Mouse (Mus musculus): Measurements from ENCODE around the gene Actg2. TPM values are rescaled to one million over a fixed set of nuclear protein-coding genes. Genes with fewer than 3 reads are reported as not detected.
"Not testable (repeated sequence)": the region's sequence is repeated elsewhere in the genome, so short reads cannot be mapped to it uniquely, and the experiment has no call there.

Actg2 gene
- 1.4 and 2.2 TPM in 2 replicates for polyA plus RNA-seq (2014; fragmentation: Nextera tagmentation; extraction: Ambion mirVana)

- ATAC-seq (ENCODE audit: low FRiP score) (no peak), DNase-seq (ENCODE audit: low spot score) (peak; percentile 6)
- H3K27ac ChIP-seq (ENCODE audit: low read depth, low read length) = no peak within 1 kb of the TSS
- no peaks in the 10 kb centered on the region for H3K4me1 ChIP-seq (replicated peaks; ENCODE audit: control insufficient read depth, insufficient read depth, low read length)
- H3K27me3 ChIP-seq (ENCODE audit: control insufficient read depth, insufficient read depth, low read length) = no peaks in the 10 kb centered on the region
- no peak within 1 kb of the TSS for H3K4me3 ChIP-seq (ENCODE audit: low read depth, low read length)
- H3K9me3 ChIP-seq (ENCODE audit: control insufficient read depth, low read length) = no peaks in the 10 kb centered on the region
- no peak within 1 kb of the TSS for H3K9ac ChIP-seq (ENCODE audit: low read depth, low read length)
- 59% methylated on average over 12 of the region's 12 CpGs for WGBS
- no peak within 1 kb of the TSS for H3K4me2 ChIP-seq (replicated peaks; ENCODE audit: low read depth, low read length)
- no peaks in the 10 kb centered on the region for H3K36me3 ChIP-seq (ENCODE audit: control insufficient read depth, insufficient read depth, low read length)
These were observed at the start of gene Actg2 for GRCm38 (mm10) chr6:83536028-83536794. TSS of gene Actg2 (minus strand) at chr6:83536265.

DNA sequence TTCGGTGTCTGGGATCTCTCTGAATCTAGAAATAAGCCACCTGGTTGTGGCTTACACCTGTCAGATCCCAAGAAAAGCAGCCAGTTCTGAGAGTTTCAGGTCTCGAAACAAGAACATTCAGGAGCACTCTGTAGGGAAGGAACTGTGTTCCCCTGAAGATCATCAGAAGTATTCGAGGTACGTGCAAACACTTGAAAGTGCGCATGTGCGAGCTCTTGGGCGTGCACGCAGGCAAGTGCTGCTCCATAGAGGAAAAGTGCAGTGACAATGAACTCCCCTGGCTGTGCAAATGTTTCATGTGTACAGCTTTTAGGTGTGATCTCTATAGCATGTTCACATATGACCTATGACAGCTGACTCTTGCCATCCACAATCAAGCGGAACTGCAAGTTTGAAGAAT lies 49.3 kb upstream of the Actg2 start:
- WGBS = 87% methylated on average over 9 of the region's 9 CpGs
- not testable (repeated sequence) for DNase-seq (ENCODE audit: low spot score)

GRCm38 (mm10) chr6:83583591-83583990 lies 47.5 kb upstream of the Actg2 start:
- Histone ChIP-seq H3K9ac (ENCODE audit: low read depth, low read length) (no peak overlapping the region), H3K4me3 (ENCODE audit: low read depth, low read length) (no peak overlapping the region), H3K36me3 (ENCODE audit: control insufficient read depth, insufficient read depth, low read length) (no peaks in the 10 kb centered on the region), H3K27me3 (ENCODE audit: control insufficient read depth, insufficient read depth, low read length) (no peaks in the 10 kb centered on the region), H3K4me2 (replicated peaks; ENCODE audit: low read depth, low read length) (no peak overlapping the region), H3K4me1 (replicated peaks; ENCODE audit: control insufficient read depth, insufficient read depth, low read length) (no peaks in the 10 kb centered on the region), H3K27ac (ENCODE audit: low read depth, low read length) (no peak overlapping the region), H3K9me3 (ENCODE audit: control insufficient read depth, low read length) (no peaks in the 10 kb centered on the region)
- 78% methylated on average over 2 of the region's 2 CpGs for WGBS
- ATAC-seq (ENCODE audit: low FRiP score) (no peak), DNase-seq (ENCODE audit: low spot score) (no peak)

More for the DNA sequence above, 49.3 kb upstream of the Actg2 start:
- not testable (repeated sequence) for ATAC-seq (ENCODE audit: low FRiP score); H3K9me3 ChIP-seq (ENCODE audit: control insufficient read depth, low read length); H3K27ac ChIP-seq (ENCODE audit: low read depth, low read length); H3K4me3 ChIP-seq (ENCODE audit: low read depth, low read length); H3K36me3 ChIP-seq (ENCODE audit: control insufficient read depth, insufficient read depth, low read length); H3K4me1 ChIP-seq (replicated peaks; ENCODE audit: control insufficient read depth, insufficient read depth, low read length); H3K27me3 ChIP-seq (ENCODE audit: control insufficient read depth, insufficient read depth, low read length); H3K4me2 ChIP-seq (replicated peaks; ENCODE audit: low read depth, low read length); H3K9ac ChIP-seq (ENCODE audit: low read depth, low read length)

- DNase-seq (ENCODE audit: low spot score) = peak; percentile 78
- H3K4me3 ChIP-seq (ENCODE audit: low read depth, low read length) = no peak overlapping the region
- ATAC-seq (ENCODE audit: low FRiP score) = peak; percentile 54; the same call in 1 of the 2 replicates
- H3K27me3 ChIP-seq (ENCODE audit: control insufficient read depth, insufficient read depth, low read length) = no peaks in the 10 kb centered on the region
- no peak overlapping the region for H3K4me2 ChIP-seq (replicated peaks; ENCODE audit: low read depth, low read length)
- H3K4me1 ChIP-seq (replicated peaks; ENCODE audit: control insufficient read depth, insufficient read depth, low read length) = no peaks in the 10 kb centered on the region
- H3K27ac ChIP-seq (ENCODE audit: low read depth, low read length) = no peak overlapping the region
- H3K9ac ChIP-seq (ENCODE audit: low read depth, low read length) = no peak overlapping the region
- H3K9me3 ChIP-seq (ENCODE audit: control insufficient read depth, low read length) = no peaks in the 10 kb centered on the region
- no peaks in the 10 kb centered on the region for H3K36me3 ChIP-seq (ENCODE audit: control insufficient read depth, insufficient read depth, low read length)
- WGBS = 2% methylated on average over 6 of the region's 6 CpGs
These were observed 46.8 kb upstream of the Actg2 start for GRCm38 (mm10) chr6:83582938-83583270.

DNA sequence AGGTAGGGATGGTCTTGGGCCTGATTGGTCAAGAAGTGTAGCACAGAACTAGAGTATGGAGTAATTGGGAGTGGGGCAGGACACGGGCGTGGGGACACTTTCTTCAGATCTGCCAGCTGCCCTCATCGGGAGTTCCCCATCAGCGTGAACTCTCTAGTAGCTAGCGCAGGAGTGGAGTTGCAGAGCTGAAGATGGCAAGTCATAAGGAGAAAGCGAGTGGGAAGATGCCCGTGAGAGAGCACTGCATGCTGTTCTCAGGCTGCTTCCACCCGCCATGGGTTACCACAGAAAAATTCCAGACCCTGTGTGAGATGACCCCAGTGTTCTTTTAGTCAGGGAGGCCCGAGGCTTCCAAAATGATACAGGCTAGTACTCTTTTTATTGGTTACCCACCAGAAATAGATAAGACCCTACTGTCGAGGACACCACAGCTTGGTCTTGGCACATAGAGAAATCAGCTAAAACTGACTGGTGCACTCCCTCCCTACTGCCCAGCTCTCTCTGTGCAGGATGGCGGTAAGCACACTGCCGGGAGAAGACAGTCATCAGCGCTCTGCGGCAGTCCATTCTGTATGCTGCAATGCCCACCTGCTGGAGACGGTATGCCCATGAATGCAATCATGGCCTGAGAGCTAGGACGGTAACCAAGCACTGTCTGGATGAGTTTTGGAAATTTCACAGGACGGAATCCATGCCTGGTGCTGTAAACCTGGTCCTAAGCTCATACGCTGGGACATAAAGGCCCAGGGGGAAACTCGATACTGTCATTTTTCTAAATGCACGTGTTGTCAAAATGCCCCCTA lies 46.3 kb upstream of the Actg2 start:
- no peaks in the 10 kb centered on the region for H3K36me3 ChIP-seq (ENCODE audit: control insufficient read depth, insufficient read depth, low read length)
- H3K4me3 ChIP-seq (ENCODE audit: low read depth, low read length) = no peak overlapping the region
- DNase-seq (ENCODE audit: low spot score) (no peak), ATAC-seq (ENCODE audit: low FRiP score) (0 out of 2 replicates have a peak, but pooled peaks have one; percentile 14)
- no peaks in the 10 kb centered on the region for H3K9me3 ChIP-seq (ENCODE audit: control insufficient read depth, low read length)
- H3K27ac ChIP-seq (ENCODE audit: low read depth, low read length) = no peak overlapping the region
- no peak overlapping the region for H3K9ac ChIP-seq (ENCODE audit: low read depth, low read length)
- no peaks in the 10 kb centered on the region for H3K27me3 ChIP-seq (ENCODE audit: control insufficient read depth, insufficient read depth, low read length)
- H3K4me2 ChIP-seq (replicated peaks; ENCODE audit: low read depth, low read length) = no peak overlapping the region
- WGBS = 41% methylated on average over 20 of the region's 20 CpGs
- H3K4me1 ChIP-seq (replicated peaks; ENCODE audit: control insufficient read depth, insufficient read depth, low read length) = no peaks in the 10 kb centered on the region

DNA sequence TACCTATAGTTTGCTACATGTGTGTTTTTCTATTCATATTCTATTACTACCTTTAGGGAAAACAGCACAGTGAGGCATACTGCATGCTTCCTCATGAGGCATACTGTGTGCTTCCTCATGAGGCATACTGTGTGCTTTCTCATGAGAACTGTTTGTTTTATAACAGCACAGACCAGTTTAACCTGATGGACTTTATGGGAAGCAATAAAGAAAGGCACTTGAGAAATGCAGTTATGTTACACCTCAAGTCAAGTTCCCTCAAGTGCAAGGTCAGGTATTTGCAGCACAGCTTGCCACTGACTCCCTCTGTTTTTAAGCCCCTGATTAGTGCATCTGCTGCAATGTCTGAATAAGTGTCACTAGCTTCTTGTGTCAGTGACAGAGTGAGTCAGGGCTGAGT lies 41.5 kb upstream of the Actg2 start:
- no peak overlapping the region for H3K4me3 ChIP-seq (ENCODE audit: low read depth, low read length)
- ATAC-seq (ENCODE audit: low FRiP score) = no peak
- H3K9me3 ChIP-seq (ENCODE audit: control insufficient read depth, low read length) = no peaks in the 10 kb centered on the region
- H3K27me3 ChIP-seq (ENCODE audit: control insufficient read depth, insufficient read depth, low read length) = no peaks in the 10 kb centered on the region
- DNase-seq (ENCODE audit: low spot score) = no peak
- no peak overlapping the region for H3K9ac ChIP-seq (ENCODE audit: low read depth, low read length)
- H3K4me1 ChIP-seq (replicated peaks; ENCODE audit: control insufficient read depth, insufficient read depth, low read length) = no peaks in the 10 kb centered on the region
- H3K36me3 ChIP-seq (ENCODE audit: control insufficient read depth, insufficient read depth, low read length) = no peaks in the 10 kb centered on the region
- no peak overlapping the region for H3K27ac ChIP-seq (ENCODE audit: low read depth, low read length)
- no peak overlapping the region for H3K4me2 ChIP-seq (replicated peaks; ENCODE audit: low read depth, low read length)

DNA sequence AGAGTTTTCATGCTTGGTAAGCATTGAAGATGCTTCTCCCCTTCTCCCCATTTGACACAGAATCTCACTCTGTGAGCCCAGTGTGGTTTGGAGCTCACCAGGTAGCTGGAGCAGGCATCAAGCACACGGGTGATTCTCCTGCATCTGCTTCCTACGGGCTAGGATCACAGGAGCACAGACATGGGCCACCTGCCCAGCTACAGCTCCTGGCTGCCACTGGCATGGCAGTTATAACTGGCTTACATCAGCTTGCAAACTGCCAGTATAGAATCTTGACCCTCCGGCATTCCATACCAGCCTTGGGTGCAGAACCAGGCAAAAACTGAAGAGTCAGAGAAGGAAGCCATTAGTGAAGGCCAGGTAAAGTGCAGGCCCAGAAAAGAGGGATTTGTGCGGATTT lies 39.5 kb upstream of the Actg2 start:
- no peaks in the 10 kb centered on the region for H3K27me3 ChIP-seq (ENCODE audit: control insufficient read depth, insufficient read depth, low read length)
- H3K9me3 ChIP-seq (ENCODE audit: control insufficient read depth, low read length) = no peaks in the 10 kb centered on the region
- peaks cover 2% of the 10 kb centered on the region; the same call in 1 of the 2 replicates for H3K4me1 ChIP-seq (replicated peaks; ENCODE audit: control insufficient read depth, insufficient read depth, low read length)
- H3K4me3 ChIP-seq (ENCODE audit: low read depth, low read length) = no peak overlapping the region
- H3K36me3 ChIP-seq (ENCODE audit: control insufficient read depth, insufficient read depth, low read length) = no peaks in the 10 kb centered on the region
- no peak for DNase-seq (ENCODE audit: low spot score)
- no peak overlapping the region for H3K4me2 ChIP-seq (replicated peaks; ENCODE audit: low read depth, low read length)
- ATAC-seq (ENCODE audit: low FRiP score) = no peak
- 82% methylated on average over 4 of the region's 4 CpGs for WGBS
- no peak overlapping the region for H3K9ac ChIP-seq (ENCODE audit: low read depth, low read length)
- H3K27ac ChIP-seq (ENCODE audit: low read depth, low read length) = no peak overlapping the region

- Histone ChIP-seq H3K9me3 (ENCODE audit: control insufficient read depth, low read length) (no peaks in the 10 kb centered on the region), H3K4me1 (replicated peaks; ENCODE audit: control insufficient read depth, insufficient read depth, low read length) (peaks cover 2% of the 10 kb centered on the region; the same call in 1 of the 2 replicates), H3K4me3 (ENCODE audit: low read depth, low read length) (peak within 1 kb of the TSS; percentile 76), H3K27me3 (ENCODE audit: control insufficient read depth, insufficient read depth, low read length) (no peaks in the 10 kb centered on the region), H3K4me2 (replicated peaks; ENCODE audit: low read depth, low read length) (peak within 1 kb of the TSS; percentile 77), H3K9ac (ENCODE audit: low read depth, low read length) (peak within 1 kb of the TSS; percentile 79), H3K27ac (ENCODE audit: low read depth, low read length) (peak within 1 kb of the TSS; percentile 70), H3K36me3 (ENCODE audit: control insufficient read depth, insufficient read depth, low read length) (no peaks in the 10 kb centered on the region)
- DNase-seq (ENCODE audit: low spot score) = peak; percentile 52
- 0% methylated on average over 3 of the region's 11 CpGs for WGBS
- peak; percentile 86 for ATAC-seq (ENCODE audit: low FRiP score)
These were observed 36.6 kb upstream of the Actg2 start, which contains the start of gene Stambp for GRCm38 (mm10) chr6:83572671-83573070. TSS of gene Stambp (minus strand) at chr6:83572729.

Measured in hindbrain, embryonic 11.5 days (tissue).